Mouse (Mus musculus) E14TG2a.4 (cell line): ENCODE results near the gene Ifi47.

Experiments used
- CTCF ChIP-seq: conservative IDR thresholded peaks from 2 replicates; pipeline ENCODE4 v1.5.1; 2014; ENCODE audit warnings: low read length
- POU5F1 ChIP-seq: IDR thresholded peaks from 2 replicates; pipeline ENCODE4 v1.6.1; 2014; ENCODE audit warnings: low read length, borderline replicate concordance

- no peak for TF ChIP-seq CTCF
- TF ChIP-seq POU5F1 = no peak
These were observed 4.2 kb downstream of the Ifi47 start for GRCm38 (mm10) chr11:49080636-49081035.
